Mouse (Mus musculus): ENCODE measurements around the gene Il10.
A peak's percentile ranks its signal among the peaks of the same experiment; 100 is the strongest.
"Not testable (repeated sequence)": the region's sequence is repeated elsewhere in the genome, so short reads cannot be mapped to it uniquely, and the experiment has no call there.

The Il10 gene

GRCm38 (mm10) chr1:131020425-131021310 lies 1.0 kb downstream of the Il10 start:
- DNase-seq: no peak

DNA sequence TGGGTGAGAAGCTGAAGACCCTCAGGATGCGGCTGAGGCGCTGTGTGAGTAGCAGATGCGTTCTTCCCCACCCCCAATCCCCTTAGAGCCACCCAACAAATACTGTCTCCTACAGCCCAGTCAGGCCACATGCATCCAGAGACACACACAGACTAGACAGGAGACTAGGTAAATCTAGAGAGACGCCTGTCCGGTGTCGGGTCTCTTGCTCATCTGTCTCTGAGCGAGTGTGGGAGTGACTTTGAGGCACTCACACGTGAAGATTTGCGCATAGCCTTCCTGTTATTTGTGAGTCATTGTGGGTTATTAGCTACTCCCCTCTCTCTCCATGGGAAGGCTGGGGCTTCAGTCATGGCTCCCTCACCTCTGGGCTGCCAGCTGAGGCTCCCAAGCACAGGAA lies 1.8 kb downstream of the Il10 start:
- DNase-seq: no peak

DNA sequence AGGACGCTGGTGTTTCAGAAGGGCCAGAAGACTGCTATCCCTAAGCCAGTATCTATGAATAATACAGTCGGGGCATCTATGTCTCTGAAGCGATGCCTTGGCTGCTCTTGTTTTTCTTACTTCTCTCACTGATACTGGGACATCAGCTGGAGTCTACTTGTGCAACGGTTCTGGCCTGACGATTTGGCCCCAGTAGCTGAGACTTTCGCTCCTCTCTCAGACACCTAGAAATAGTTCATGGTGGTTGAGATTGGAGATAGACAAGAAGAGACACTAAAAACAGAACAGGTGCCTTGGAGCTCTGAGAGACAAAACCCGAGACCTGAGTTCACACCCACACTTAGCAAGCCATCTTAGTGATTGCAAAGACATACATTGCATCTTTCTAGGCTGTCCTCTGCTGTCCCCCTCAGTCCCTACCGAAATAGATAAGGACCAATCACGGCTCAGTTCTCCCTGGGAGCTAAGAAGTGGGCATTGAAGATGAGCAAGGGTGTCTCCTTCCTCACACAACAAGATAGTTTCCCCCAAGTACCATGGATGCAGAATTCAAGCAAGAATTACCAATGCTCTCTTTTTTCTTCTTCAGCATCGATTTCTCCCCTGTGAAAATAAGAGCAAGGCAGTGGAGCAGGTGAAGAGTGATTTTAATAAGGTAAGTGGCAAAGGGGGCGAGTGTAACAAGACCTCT lies 2.4 kb downstream of the Il10 start:
- no peak for DNase-seq

- no peak for DNase-seq
Measured at GRCm38 (mm10) chr1:131022591-131023249, 3.1 kb downstream of the Il10 start.

DNA sequence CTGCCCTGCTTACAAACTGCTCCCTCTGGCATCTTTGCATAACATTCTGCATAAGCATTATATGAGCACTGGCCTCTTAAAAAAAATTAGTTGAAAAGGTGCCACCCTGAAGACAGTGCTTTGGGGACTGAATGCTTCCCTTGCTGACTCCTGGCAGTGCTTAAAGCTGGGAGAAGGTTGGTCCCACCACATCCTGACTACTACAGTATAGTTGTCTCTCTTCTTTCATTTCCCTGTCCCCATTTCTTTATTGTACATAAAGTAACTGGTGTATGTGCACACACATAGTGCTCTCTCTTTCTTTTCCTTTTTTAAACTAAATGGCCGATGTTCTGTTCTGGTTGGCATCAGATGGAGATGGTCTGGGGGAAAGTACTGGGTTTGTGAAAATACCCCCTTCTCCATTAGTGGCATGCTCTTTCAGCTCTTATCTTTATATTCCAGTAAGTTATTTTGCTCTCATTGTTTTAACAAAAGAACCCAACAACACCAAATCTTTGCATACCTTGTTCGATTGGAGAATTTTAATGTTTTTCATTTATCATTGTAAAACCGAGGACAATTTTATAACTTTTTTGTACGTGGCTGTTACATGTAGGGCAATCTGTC lies 3.7 kb downstream of the Il10 start:
- DNase-seq: not testable (repeated sequence)

DNA sequence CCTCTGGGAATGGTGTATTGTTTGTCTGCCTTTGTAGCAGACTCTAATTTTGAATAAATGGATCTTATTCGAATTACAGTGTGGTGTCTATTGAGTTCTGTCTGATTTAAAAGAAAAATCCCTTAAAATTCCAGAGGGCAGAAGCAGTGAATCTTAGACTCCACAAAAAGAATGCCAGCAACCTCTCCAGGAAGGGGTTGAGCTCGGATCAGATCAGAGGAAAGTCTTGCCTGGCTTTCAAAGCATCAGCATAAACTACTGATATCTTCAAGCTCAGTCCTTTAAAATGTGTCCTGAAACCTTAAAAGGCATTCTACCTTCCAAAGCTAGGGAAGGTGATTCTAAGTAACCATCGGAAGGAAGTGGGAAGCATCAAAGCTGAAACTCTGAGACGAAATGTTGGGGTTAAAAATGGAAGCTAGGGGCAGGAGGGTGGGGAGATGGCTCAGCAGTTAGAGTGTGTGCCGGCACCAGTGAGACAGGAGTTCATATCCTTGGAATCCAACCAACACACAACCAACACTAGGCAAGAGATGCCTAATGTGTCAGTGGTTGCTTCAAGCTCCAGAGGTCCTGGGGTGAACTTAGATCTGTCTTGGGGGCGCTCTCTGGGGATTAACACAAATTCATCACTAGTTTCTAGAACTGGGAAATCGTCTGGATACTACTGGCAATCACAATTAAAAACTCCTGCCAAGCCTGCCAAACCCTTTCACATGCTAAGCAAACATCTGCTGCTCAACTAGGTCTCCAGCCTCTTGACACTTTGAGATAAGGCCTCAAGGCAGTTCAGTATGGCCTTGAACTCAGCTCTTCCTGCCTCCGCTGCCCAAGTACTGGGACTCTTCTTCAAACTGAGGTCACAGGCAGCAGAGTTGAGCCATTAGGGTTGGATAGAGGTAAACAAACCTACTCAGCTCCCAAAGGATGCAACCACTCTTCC lies 5.5 kb downstream of the Il10 start:
- DNase-seq: no peak

GRCm38 (mm10) chr1:131025843-131026190 lies 6.2 kb downstream of the Il10 start:
- no peak for DNase-seq

DNA sequence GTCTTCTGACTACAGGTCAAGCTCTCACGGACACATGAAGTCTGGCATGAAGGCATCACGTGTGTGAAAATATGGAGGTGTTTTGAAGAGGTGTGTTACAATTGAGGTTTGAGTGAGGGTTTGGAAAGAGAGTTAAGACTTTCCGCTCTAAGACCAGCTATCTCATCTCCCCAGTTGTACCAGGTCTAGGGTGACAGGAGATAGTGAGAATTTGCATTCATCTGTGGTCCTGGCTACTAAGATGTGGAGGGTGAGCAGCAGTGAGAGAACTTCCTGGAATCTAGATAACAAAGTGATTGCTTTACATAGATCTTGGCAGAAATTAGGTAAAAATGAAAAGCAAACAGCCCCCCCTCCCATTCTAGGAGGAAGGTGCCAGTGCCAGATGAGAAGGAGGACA lies 9.6 kb downstream of the Il10 start:
- DNase-seq: no peak

GRCm38 (mm10) chr1:131030261-131030660 lies 10.6 kb downstream of the Il10 start:
- DNase-seq: no peak

DNA sequence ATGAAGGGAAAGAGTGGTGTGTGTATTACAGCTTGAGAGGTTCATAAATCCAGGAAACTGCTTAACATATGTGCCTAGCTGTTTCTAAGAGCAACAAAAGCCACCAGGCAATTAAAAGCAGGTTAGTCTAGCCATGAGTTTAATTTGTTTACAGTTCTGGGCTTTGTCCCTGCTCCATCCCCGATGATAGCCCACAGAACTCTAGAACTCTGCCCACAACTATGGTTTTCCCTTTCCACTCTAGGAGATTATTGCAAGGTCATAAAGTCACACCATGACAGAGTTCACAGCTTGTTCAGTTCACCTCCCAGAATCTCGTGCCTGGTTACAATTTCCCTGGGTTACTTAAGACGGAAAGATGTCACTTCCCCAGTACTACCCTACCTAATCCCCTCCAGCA lies 11.6 kb downstream of the Il10 start:
- DNase-seq: no peak

DNA sequence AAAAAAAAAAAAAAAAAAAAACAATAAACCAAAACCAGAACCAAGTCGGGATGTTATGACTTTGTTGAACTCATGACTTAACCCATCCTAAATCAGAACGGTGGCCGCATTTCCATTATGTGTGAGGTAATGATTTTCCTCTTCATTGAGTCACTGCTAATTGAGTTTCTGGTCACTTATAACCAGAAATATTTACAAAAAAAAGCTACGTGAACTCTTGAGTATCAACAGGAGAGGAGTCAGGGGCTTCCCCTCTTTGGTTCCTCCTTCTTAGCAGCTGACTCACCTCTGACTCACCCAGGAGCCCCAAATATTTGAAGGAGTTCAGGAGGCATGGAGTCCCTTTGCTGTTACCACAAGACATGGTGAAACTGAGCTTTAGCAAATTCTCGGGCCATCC lies 18.4 kb downstream of the Il10 start:
- no peak for DNase-seq

DNA sequence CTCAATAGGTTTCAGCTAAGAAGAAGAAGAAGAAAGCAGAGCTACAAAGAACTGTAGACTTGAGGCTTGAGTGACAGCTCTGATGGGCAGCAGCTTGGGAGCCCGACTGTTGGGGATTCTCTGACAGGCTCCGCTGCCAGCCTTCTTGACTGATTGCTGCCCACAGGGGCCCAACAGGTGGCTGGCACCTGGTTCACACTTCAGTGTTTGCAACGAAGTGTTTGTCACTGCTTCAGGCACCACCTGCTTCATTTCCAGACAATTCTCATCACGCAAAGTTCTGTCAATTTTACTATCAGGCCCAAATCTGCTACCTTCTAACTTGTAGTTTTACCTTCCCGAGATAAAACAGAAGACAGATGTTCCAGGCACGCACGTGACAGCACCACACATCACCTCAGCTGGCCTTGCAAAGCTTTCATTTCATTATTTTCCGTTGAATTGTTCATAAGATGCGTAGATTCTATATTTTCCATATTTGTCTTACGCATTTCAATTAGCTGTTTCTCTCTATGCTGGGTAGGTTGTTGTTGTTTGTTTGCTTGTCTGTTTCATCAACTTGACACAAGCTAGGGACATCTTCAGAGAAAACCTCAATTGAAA lies 18.9 kb downstream of the Il10 start:
- DNase-seq: peak; percentile 53

DNA sequence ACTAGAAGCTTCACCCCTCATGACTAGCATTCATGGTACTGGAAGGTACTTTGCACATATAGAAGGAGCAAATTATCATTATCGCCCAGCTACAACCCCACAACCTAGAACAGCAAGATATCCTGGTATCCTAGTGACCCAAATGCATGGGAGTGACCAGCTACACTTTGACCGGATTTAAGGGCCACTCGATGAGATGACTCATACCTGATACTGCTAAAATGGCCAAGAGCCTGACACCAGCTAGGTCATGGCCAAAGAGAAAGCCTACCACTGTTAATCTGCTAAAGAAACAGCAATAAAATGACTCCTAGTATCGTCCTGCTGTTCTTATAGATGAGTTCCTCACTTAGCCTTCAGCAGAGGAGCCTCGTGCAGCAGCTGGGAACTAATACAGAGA lies 19.8 kb downstream of the Il10 start:
- peak; percentile 41 for DNase-seq

- DNase-seq: peak; percentile 88
Measured at GRCm38 (mm10) chr1:131042263-131042662, 22.6 kb downstream of the Il10 start.

GRCm38 (mm10) chr1:131042721-131043120 lies 23.1 kb downstream of the Il10 start:
- DNase-seq: peak; percentile 57

DNA sequence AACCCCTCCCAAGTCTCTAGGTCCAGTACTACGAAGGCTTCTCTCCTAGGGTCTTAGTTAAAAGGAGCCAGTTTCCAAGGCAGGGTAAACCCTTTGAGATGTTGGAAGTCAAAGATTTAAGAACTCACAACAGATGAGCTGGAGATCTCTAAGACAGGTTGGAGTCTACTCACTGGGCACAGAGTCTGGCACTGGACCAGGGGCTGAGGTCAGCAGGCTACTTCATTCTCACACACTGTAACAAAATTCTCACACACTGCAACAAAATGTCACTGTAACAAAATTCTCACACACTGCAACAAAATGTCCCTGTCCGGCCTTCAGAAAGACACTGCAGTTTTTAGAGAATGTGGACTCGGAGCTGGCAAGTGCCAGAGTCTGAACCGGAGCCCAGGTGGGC lies 24.0 kb downstream of the Il10 start:
- DNase-seq: peak; percentile 85

DNA sequence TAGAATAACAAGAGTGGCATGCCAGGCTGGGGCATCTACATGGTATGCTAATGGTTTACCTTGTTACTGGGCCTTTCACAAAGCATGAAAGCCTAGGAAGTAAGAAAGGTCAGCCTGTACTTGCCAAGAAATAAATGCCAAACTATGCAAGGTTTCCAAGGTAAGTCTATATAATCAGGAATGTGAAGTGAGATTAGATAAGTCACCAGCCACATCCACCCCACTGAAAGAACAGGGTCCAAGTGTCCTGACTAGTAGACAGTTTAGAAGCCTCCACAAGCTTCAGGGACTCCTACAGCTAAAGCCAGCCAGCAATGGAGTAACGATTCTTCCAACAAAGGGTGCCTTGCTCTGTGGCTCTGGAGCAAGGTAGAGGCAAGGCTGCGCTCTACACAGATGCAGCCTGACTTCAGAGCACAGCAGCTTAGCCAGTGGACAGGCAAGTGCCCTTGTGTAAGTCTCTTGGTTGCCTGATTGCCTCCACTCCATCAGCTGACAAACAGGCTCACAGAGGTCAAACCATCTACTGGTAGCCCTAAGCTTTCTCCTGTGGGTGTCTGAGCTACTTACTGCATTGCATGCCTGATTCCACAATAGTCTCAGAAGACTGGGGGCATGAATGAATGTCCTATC lies 26.2 kb downstream of the Il10 start:
- peak; percentile 77 for DNase-seq

DNA sequence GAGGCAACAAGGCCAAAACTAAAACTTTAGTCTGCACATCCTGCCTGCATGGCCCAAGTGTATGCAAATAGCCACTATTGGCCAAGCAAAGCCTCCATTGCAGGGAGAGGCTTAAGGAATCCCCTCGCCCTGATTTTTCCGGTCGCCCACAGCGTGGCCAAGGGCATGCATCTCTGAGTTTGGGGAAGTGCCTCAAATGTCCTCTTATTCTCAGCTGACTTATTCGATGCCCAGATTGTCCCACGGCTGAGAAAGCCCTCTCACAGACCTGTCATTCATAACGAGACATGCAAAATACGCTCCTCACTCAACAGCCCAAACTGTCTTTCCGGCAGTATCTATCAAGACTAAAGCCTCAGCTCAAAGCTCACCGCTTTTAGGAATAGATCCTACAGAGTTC lies 27.0 kb downstream of the Il10 start:
- peak; percentile 79 for DNase-seq

DNA sequence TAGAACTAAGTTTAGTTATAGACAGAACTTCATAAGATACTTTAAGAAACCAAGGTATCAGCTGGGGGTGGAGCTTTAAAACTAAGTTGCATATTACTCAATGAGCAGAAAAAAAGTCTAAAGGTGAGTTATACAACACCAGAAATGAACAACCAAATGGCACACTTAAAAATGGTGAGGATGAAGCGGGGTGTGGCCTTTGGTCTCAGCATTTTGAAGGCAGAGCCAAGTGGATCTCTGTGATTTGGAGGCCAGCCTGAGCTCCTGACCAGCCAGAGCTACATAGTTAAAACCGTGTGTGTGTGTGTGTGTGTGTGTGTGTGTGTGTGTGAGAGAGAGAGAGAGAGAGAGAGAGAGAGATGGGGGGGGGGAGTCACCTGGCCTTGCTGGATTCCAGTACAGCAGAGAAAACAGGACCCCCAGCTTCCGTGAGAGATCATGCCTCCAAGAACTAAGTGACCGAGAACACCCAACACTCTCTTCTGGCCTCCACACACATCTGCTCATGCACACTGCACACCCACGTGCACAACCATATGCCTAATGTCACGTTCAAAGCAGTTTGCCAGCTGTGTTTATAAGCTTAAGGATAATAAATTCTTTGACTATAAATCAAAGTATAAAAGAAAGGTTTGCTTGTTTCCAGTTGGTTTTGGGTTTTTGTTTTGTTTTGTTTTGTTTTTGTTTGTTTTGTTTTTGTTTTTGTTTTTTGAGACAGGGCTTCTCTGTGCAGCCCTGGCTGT lies 28.6 kb downstream of the Il10 start:
- DNase-seq: peak; percentile 48

DNA sequence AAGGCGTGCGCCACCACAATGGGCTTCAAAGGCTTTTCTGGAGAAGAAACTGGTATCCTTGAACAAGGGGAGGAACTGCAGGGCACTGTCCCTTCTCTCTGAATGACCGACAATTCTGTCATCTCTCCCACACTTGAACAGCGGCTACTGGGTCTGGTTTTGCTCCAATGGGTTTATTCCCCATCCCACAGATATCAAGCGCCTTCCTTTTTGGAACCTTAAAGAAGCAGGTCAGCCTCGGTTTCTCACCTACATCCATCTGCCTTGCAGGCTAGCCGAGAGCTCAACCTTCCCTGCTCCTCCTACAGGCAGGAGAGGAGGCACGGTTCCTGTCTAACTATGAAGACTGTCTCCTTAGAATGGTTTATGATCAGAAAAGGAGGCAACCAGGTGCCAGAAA lies 29.3 kb downstream of the Il10 start:
- peak; percentile 68 for DNase-seq

All from heart, adult 11 months (tissue).